Mouse (Mus musculus): ENCODE data around the gene Pbxip1. TPM values are rescaled to one million over a fixed set of nuclear protein-coding genes. Genes with fewer than 3 reads are reported as not detected.

The Pbxip1 gene
- total and polyA plus RNA-seq, 2 experiments from 2014 or later = 21.6 to 27.8 TPM

DNA sequence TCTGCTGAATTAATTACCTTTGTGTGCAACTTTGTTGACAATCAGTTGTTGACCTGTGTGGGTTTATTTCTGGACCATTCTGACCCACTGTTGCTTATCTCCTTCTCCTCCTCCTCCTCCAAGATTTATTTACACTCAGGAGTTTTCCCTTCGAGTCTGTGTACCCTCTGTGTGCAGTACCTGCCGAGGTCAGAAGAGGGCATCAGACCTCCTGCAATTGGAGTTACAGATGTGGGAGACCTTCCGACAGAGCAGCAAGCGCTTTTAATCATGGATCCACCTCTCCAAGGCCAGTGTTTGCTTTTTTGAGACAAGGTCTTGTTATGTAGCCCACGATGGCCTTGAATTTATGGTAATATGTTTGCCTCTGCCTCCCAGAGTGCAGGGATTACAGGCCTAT lies 58.1 kb downstream of the Pbxip1 start:
- DNase-seq (no peak), ATAC-seq (no peak)
- TF ChIP-seq CTCF (IDR thresholded peaks at IDR 0.05; ENCODE audit: low read depth) = peak; percentile 35
- no peaks in the 10 kb centered on the region for H3K36me3 ChIP-seq (ENCODE audit: insufficient read depth)
- no peak overlapping the region for H3K9ac ChIP-seq
- H3K4me1 ChIP-seq (ENCODE audit: insufficient read depth) = no peaks in the 10 kb centered on the region
- 92% methylated on average over 5 of the region's 5 CpGs for WGBS
- H3K4me3 ChIP-seq (ENCODE audit: low read depth, low read length) = no peak overlapping the region
- no peak overlapping the region for H3K4me2 ChIP-seq (ENCODE audit: low read depth)
- H3K27me3 ChIP-seq (ENCODE audit: insufficient read depth, low read length) = no peaks in the 10 kb centered on the region
- H3K9me3 ChIP-seq (ENCODE audit: low read length) = no peaks in the 10 kb centered on the region
- no peak overlapping the region for H3K27ac ChIP-seq (ENCODE audit: low read depth, low read length)

DNA sequence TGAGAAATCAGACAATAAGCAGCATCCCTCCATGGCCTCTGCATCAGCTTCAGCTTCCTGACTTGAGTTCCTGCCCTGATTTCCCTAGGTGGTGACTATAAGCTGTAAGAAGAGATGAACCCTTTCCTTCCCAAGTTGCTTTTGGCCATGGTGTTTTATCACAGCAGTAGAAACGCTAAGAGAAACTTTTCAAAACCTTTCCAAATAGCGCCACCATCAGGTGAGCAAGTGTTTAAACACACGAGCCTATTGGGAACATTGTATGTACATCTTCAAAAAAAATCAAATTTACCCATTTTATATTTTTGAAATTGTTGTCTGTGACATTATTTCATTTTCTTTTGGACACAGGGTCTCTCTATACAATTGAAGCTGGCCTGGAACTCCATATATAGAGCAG lies 59.9 kb downstream of the Pbxip1 start:
- TF ChIP-seq CTCF (IDR thresholded peaks at IDR 0.05; ENCODE audit: low read depth) = no peak
- ATAC-seq (no peak), DNase-seq (no peak)
- WGBS = 64% methylated on average over 3 of the region's 3 CpGs
- no peaks in the 10 kb centered on the region for H3K9me3 ChIP-seq (ENCODE audit: low read length)
- no peaks in the 10 kb centered on the region for H3K36me3 ChIP-seq (ENCODE audit: insufficient read depth)
- no peak overlapping the region for H3K27ac ChIP-seq (ENCODE audit: low read depth, low read length)
- H3K4me2 ChIP-seq (ENCODE audit: low read depth) = no peak overlapping the region
- no peak overlapping the region for H3K9ac ChIP-seq
- no peaks in the 10 kb centered on the region for H3K27me3 ChIP-seq (ENCODE audit: insufficient read depth, low read length)
- H3K4me1 ChIP-seq (ENCODE audit: insufficient read depth) = no peaks in the 10 kb centered on the region
- H3K4me3 ChIP-seq (ENCODE audit: low read depth, low read length) = no peak overlapping the region

DNA sequence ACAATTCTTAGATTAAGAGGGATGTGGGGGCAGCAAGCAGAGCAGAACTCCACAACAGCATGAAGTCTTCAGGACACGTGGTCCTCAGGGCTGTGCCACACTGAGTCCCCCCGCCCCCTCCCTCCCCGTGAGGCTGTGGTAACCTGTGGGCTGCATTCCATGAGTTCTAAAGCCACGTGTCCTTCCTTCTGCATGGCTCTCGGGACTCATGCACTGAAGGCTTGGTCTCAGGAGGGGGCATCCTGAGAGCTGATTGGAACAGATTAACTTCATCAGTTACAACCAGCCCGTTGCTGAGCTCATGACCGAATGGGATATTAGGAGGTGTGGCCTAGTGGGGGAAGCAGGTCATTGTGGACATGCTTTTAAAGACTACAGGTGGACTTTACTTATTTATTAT lies 63.2 kb downstream of the Pbxip1 start:
- H3K4me2 ChIP-seq (ENCODE audit: low read depth) = no peak overlapping the region
- TF ChIP-seq CTCF (IDR thresholded peaks at IDR 0.05; ENCODE audit: low read depth) = no peak
- no peaks in the 10 kb centered on the region for H3K27me3 ChIP-seq (ENCODE audit: insufficient read depth, low read length)
- no peaks in the 10 kb centered on the region for H3K36me3 ChIP-seq (ENCODE audit: insufficient read depth)
- H3K9me3 ChIP-seq (ENCODE audit: low read length) = no peaks in the 10 kb centered on the region
- 43% methylated on average over 7 of the region's 7 CpGs for WGBS
- no peaks in the 10 kb centered on the region for H3K4me1 ChIP-seq (ENCODE audit: insufficient read depth)
- DNase-seq (no peak), ATAC-seq (no peak)
- H3K4me3 ChIP-seq (ENCODE audit: low read depth, low read length) = no peak overlapping the region
- H3K9ac ChIP-seq = no peak overlapping the region
- H3K27ac ChIP-seq (ENCODE audit: low read depth, low read length) = no peak overlapping the region

Other genes with a start within 250 kb of the Pbxip1 start
- gene Gba, start 233.8 kb upstream of the Pbxip1 start, total RNA-seq (2014; rRNA removed) = 46.9 and 51.1 TPM in 2 replicates
- gene Gba, start 233.8 kb upstream of the Pbxip1 start, polyA plus RNA-seq (2015; fragmentation: Nextera tagmentation; extraction: Ambion mirVana) = 40.4 and 41.7 TPM in 2 replicates
- 53.6 and 74.1 TPM in 2 replicates for gene Thbs3, start 221.5 kb upstream of the Pbxip1 start, total RNA-seq (2014; rRNA removed)
- gene Thbs3, start 221.5 kb upstream of the Pbxip1 start, polyA plus RNA-seq (2015; fragmentation: Nextera tagmentation; extraction: Ambion mirVana) = 31.1 and 42.8 TPM in 2 replicates
- 142 and 167 TPM in 2 replicates for gene Mtx1, start 209.6 kb upstream of the Pbxip1 start, total RNA-seq (2014; rRNA removed)
- 199 and 212 TPM in 2 replicates for gene Mtx1, start 209.6 kb upstream of the Pbxip1 start, polyA plus RNA-seq (2015; fragmentation: Nextera tagmentation; extraction: Ambion mirVana)
- gene Muc1, start 207.6 kb upstream of the Pbxip1 start, total RNA-seq (2014; rRNA removed) = 1.3 and 1.6 TPM in 2 replicates
- gene Muc1, start 207.6 kb upstream of the Pbxip1 start, polyA plus RNA-seq (2015; fragmentation: Nextera tagmentation; extraction: Ambion mirVana) = 0.27 and 0.35 TPM in 2 replicates
- 67.0 and 68.1 TPM in 2 replicates for gene Krtcap2, start 190.7 kb upstream of the Pbxip1 start, total RNA-seq (2014; rRNA removed)
- 221 and 244 TPM in 2 replicates for gene Krtcap2, start 190.7 kb upstream of the Pbxip1 start, polyA plus RNA-seq (2015; fragmentation: Nextera tagmentation; extraction: Ambion mirVana)
- gene Trim46, start 190.4 kb upstream of the Pbxip1 start, total RNA-seq (2014; rRNA removed) = 83.0 and 98.3 TPM in 2 replicates
- gene Trim46, start 190.4 kb upstream of the Pbxip1 start, polyA plus RNA-seq (2015; fragmentation: Nextera tagmentation; extraction: Ambion mirVana) = 56.0 and 63.5 TPM in 2 replicates
- gene Dpm3, start 177.3 kb upstream of the Pbxip1 start, total RNA-seq (2014; rRNA removed) = 66.7 and 160 TPM in 2 replicates
- gene Dpm3, start 177.3 kb upstream of the Pbxip1 start, polyA plus RNA-seq (2015; fragmentation: Nextera tagmentation; extraction: Ambion mirVana) = 74.9 and 96.8 TPM in 2 replicates
- 22.1 and 26.7 TPM in 2 replicates for gene Slc50a1, start 166.1 kb upstream of the Pbxip1 start, total RNA-seq (2014; rRNA removed)
- gene Slc50a1, start 166.1 kb upstream of the Pbxip1 start, polyA plus RNA-seq (2015; fragmentation: Nextera tagmentation; extraction: Ambion mirVana) = 34.8 and 36.8 TPM in 2 replicates
- 5.5 and 8.4 TPM in 2 replicates for gene Efna1, start 155.6 kb upstream of the Pbxip1 start, total RNA-seq (2014; rRNA removed)
- 10.8 and 11.1 TPM in 2 replicates for gene Efna1, start 155.6 kb upstream of the Pbxip1 start, polyA plus RNA-seq (2015; fragmentation: Nextera tagmentation; extraction: Ambion mirVana)
- gene Efna3, start 113.7 kb upstream of the Pbxip1 start, total RNA-seq (2014; rRNA removed) = 76.7 and 80.7 TPM in 2 replicates
- gene Efna3, start 113.7 kb upstream of the Pbxip1 start, polyA plus RNA-seq (2015; fragmentation: Nextera tagmentation; extraction: Ambion mirVana) = 68.9 and 73.8 TPM in 2 replicates
- gene Efna4, start 98.7 kb upstream of the Pbxip1 start, total RNA-seq (2014; rRNA removed) = 8.4 and 11.1 TPM in 2 replicates
- 7.8 and 8.1 TPM in 2 replicates for gene Efna4, start 98.7 kb upstream of the Pbxip1 start, polyA plus RNA-seq (2015; fragmentation: Nextera tagmentation; extraction: Ambion mirVana)
- 47.9 and 53.3 TPM in 2 replicates for gene Adam15, start 86.7 kb upstream of the Pbxip1 start, total RNA-seq (2014; rRNA removed)
- 50.1 and 56.4 TPM in 2 replicates for gene Adam15, start 86.7 kb upstream of the Pbxip1 start, polyA plus RNA-seq (2015; fragmentation: Nextera tagmentation; extraction: Ambion mirVana)
- 0.19 and 0.46 TPM in 2 replicates for gene Dcst2, start 74.7 kb upstream of the Pbxip1 start, total RNA-seq (2014; rRNA removed)
- 0.43 and 0.56 TPM in 2 replicates for gene Dcst2, start 74.7 kb upstream of the Pbxip1 start, polyA plus RNA-seq (2015; fragmentation: Nextera tagmentation; extraction: Ambion mirVana)
- 0.15 TPM in 1 of 2 replicates, not detected in the other for gene Dcst1, start 71.5 kb upstream of the Pbxip1 start, total RNA-seq (2014; rRNA removed)
- gene Dcst1, start 71.5 kb upstream of the Pbxip1 start, polyA plus RNA-seq (2015; fragmentation: Nextera tagmentation; extraction: Ambion mirVana) = 0.89 and 1.3 TPM in 2 replicates
- 2.1 and 4.9 TPM in 2 replicates for gene Zbtb7b, start 41.9 kb upstream of the Pbxip1 start, total RNA-seq (2014; rRNA removed)
- 0.33 and 0.75 TPM in 2 replicates for gene Zbtb7b, start 41.9 kb upstream of the Pbxip1 start, polyA plus RNA-seq (2015; fragmentation: Nextera tagmentation; extraction: Ambion mirVana)
- gene Lenep, start 33.9 kb upstream of the Pbxip1 start, total RNA-seq (2014; rRNA removed) = 4.2 TPM in 1 of 2 replicates, not detected in the other
- gene Lenep, start 33.9 kb upstream of the Pbxip1 start, polyA plus RNA-seq (2015; fragmentation: Nextera tagmentation; extraction: Ambion mirVana) = 0.40 TPM in 1 of 2 replicates, not detected in the other
- 25.6 and 34.9 TPM in 2 replicates for gene Flad1, start 24.8 kb upstream of the Pbxip1 start, total RNA-seq (2014; rRNA removed)
- gene Flad1, start 24.8 kb upstream of the Pbxip1 start, polyA plus RNA-seq (2015; fragmentation: Nextera tagmentation; extraction: Ambion mirVana) = 30.9 and 31.5 TPM in 2 replicates
- gene Cks1b, start 18.3 kb upstream of the Pbxip1 start, total RNA-seq (2014; rRNA removed) = 24.5 and 27.3 TPM in 2 replicates
- 93.9 and 109 TPM in 2 replicates for gene Cks1b, start 18.3 kb upstream of the Pbxip1 start, polyA plus RNA-seq (2015; fragmentation: Nextera tagmentation; extraction: Ambion mirVana)
- gene Shc1, start 18.3 kb upstream of the Pbxip1 start, total RNA-seq (2014; rRNA removed) = 15.8 and 19.8 TPM in 2 replicates
- 11.3 and 11.8 TPM in 2 replicates for gene Shc1, start 18.3 kb upstream of the Pbxip1 start, polyA plus RNA-seq (2015; fragmentation: Nextera tagmentation; extraction: Ambion mirVana)
- 62.5 and 72.1 TPM in 2 replicates for gene Pygo2, start 6.5 kb upstream of the Pbxip1 start, total RNA-seq (2014; rRNA removed)
- gene Pygo2, start 6.5 kb upstream of the Pbxip1 start, polyA plus RNA-seq (2015; fragmentation: Nextera tagmentation; extraction: Ambion mirVana) = 42.5 and 43.5 TPM in 2 replicates
- gene Pmvk, start 17.8 kb downstream of the Pbxip1 start, total RNA-seq (2014; rRNA removed) = 80.1 and 108 TPM in 2 replicates
- 84.3 and 96.8 TPM in 2 replicates for gene Pmvk, start 17.8 kb downstream of the Pbxip1 start, polyA plus RNA-seq (2015; fragmentation: Nextera tagmentation; extraction: Ambion mirVana)
- 11.5 and 13.6 TPM in 2 replicates for gene Kcnn3, start 83.5 kb downstream of the Pbxip1 start, total RNA-seq (2014; rRNA removed)
- 3.0 and 5.1 TPM in 2 replicates for gene Kcnn3, start 83.5 kb downstream of the Pbxip1 start, polyA plus RNA-seq (2015; fragmentation: Nextera tagmentation; extraction: Ambion mirVana)